Mouse (Mus musculus) liver, postnatal 0 days (tissue): ENCODE measurements at regions not wholly inside any gene's neighbourhood (a gene's known extent, or its start where the extent isn't known, plus 50 kb on each side); places are given as distances from the start of the nearest gene placed in this dataset.

Experiments
- CTCF ChIP-seq: sonication (generic); IDR thresholded peaks from 2 replicates; pipeline ENCODE4 v1.5.1; 2016; ENCODE audit warnings: antibody characterized with exemption, low read depth
- EP300 ChIP-seq: IDR thresholded peaks from 2 replicates; pipeline ENCODE4 v1.6.1; 2016; ENCODE audit warnings: antibody characterized with exemption, low read depth, mild to moderate bottlenecking

GRCm38 (mm10) chr7:73184208-73185070, 190.9 kb upstream of the Rgma start:
- TF ChIP-seq CTCF (no peak), EP300 (no peak)
